Mouse (Mus musculus): ENCODE measurements around the gene B3gat2. TPM values are rescaled to one million over a fixed set of nuclear protein-coding genes. Genes with fewer than 3 reads are reported as not detected.

B3gat2 gene
- total and polyA plus RNA-seq, 2 experiments: under 0.01 TPM; not detected in 1

DNA sequence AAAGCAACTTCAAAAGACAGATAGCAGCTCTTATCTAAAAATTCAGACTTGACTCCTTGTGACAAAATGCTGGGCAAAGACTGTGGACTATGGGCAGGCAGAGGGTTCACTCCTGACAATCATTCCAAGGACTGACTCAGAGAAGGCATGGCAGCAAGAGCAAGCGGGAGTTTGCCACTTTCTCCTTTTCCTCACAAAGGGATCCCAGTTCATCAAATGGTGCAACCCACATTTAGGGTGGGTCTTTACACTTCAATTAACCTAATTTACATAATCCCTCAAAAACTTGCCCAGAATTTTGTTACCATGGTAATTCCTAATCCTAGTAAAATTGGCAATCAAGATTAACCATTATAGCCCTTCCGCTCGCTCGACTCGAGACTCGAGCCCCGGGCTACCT lies 123.4 kb downstream of the B3gat2 start:
- H3K36me3 ChIP-seq (ENCODE audit: control insufficient read depth, insufficient read depth, low read length): peaks cover 2% of the 10 kb centered on the region; the same call in 1 of the 2 replicates
- no peak overlapping the region for H3K9ac ChIP-seq (ENCODE audit: low read depth, low read length)
- TF ChIP-seq POLR2A (IDR thresholded peaks at IDR 0.05; ENCODE audit: extremely low read depth, insufficient read depth, low read length): no peak
- no peak for TF ChIP-seq CTCF (IDR thresholded peaks at IDR 0.05; ENCODE audit: low read depth, low read length)
- 95% methylated on average over 7 of the region's 7 CpGs for WGBS
- H3K27me3 ChIP-seq (ENCODE audit: control insufficient read depth, insufficient read depth, low read length): no peaks in the 10 kb centered on the region
- H3K4me3 ChIP-seq (ENCODE audit: insufficient read depth, low read depth, low read length): no peak overlapping the region
- no peaks in the 10 kb centered on the region; the same call in 1 of the 2 replicates for H3K79me2 ChIP-seq (ENCODE audit: control insufficient read depth, insufficient read depth, low read length)
- H3K4me1 ChIP-seq (ENCODE audit: control insufficient read depth, insufficient read depth, low read length): no peaks in the 10 kb centered on the region
- no peak overlapping the region for H3K27ac ChIP-seq (replicated peaks; ENCODE audit: insufficient read depth, low read depth, low read length)
- DNase-seq (ENCODE audit: extremely low read depth, low read depth, low spot score): no peak

DNA sequence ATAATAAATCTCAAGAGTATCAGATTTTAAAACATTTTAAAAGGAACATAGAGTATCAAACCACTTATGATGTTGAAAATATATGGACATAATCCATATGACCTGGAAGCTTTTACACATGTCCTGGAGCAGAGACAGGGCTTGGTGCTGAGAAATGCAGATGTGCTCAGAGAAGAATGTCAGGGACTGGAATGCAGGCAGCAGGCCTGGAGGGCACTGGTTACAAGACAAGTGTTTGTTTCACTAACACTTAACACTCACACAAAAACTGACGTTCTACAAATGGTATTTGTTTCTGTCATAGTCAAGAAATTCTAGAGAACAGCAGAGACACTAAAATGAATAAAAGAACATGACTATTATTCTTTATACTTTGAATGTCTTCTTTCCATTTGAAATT lies 130.5 kb downstream of the B3gat2 start:
- peaks cover 15% of the 10 kb centered on the region; the same call in 1 of the 2 replicates for H3K79me2 ChIP-seq (ENCODE audit: control insufficient read depth, insufficient read depth, low read length)
- 77% methylated on average over 1 of the region's 1 CpGs for WGBS
- TF ChIP-seq POLR2A (IDR thresholded peaks at IDR 0.05; ENCODE audit: extremely low read depth, insufficient read depth, low read length) (no peak), CTCF (IDR thresholded peaks at IDR 0.05; ENCODE audit: low read depth, low read length) (no peak)
- H3K27ac ChIP-seq (replicated peaks; ENCODE audit: insufficient read depth, low read depth, low read length): no peak overlapping the region
- no peak overlapping the region for H3K9ac ChIP-seq (ENCODE audit: low read depth, low read length)
- H3K36me3 ChIP-seq (ENCODE audit: control insufficient read depth, insufficient read depth, low read length): no peaks in the 10 kb centered on the region; the same call in 1 of the 2 replicates
- no peaks in the 10 kb centered on the region for H3K4me1 ChIP-seq (ENCODE audit: control insufficient read depth, insufficient read depth, low read length)
- H3K27me3 ChIP-seq (ENCODE audit: control insufficient read depth, insufficient read depth, low read length): no peaks in the 10 kb centered on the region
- no peak for DNase-seq (ENCODE audit: extremely low read depth, low read depth, low spot score)
- no peak overlapping the region for H3K4me3 ChIP-seq (ENCODE audit: insufficient read depth, low read depth, low read length)

Other genes starting within 250 kb of the B3gat2 start
- 11.2 and 18.4 TPM in 2 replicates for gene Smap1, start 160.6 kb downstream of the B3gat2 start, total RNA-seq (2014; rRNA removed)
- gene Smap1, start 160.6 kb downstream of the B3gat2 start, polyA plus RNA-seq (2012; rRNA removed): 14.4 and 19.1 TPM in 2 replicates
- gene Sdhaf4, start 243.9 kb downstream of the B3gat2 start, total RNA-seq (2014; rRNA removed): 47.4 and 53.3 TPM in 2 replicates
- gene Sdhaf4, start 243.9 kb downstream of the B3gat2 start, polyA plus RNA-seq (2012; rRNA removed): 8.9 and 10.5 TPM in 2 replicates